Mouse (Mus musculus) gastrocnemius, postnatal 36 days (tissue): ENCODE results near the gene Hmga2. TPM values are rescaled to one million over a fixed set of nuclear protein-coding genes. Genes with fewer than 3 reads are reported as not detected.
"Not testable (repeated sequence)": the region's sequence is repeated elsewhere in the genome, so short reads cannot be mapped to it uniquely, and the experiment has no call there.

Experiments used
- DNase-seq, 2 experiments: peaks; one replicate each; pipeline ENCODE4 v3.0.0; 2022
- intact Hi-C: fragments of 180-260 bp; cut with DNase I; formaldehyde crosslinking; loops from one replicate; pipeline ENCODE4 v1.15.1; 2025
- total RNA-seq, 2 experiments: library from RNA; stranded (reverse); gene quantifications; 2 replicates each; pipeline ENCODE4 v1.2.3; 2021

Gene Hmga2
- total RNA-seq, 2 experiments from 2014 or later = not detected

DNA sequence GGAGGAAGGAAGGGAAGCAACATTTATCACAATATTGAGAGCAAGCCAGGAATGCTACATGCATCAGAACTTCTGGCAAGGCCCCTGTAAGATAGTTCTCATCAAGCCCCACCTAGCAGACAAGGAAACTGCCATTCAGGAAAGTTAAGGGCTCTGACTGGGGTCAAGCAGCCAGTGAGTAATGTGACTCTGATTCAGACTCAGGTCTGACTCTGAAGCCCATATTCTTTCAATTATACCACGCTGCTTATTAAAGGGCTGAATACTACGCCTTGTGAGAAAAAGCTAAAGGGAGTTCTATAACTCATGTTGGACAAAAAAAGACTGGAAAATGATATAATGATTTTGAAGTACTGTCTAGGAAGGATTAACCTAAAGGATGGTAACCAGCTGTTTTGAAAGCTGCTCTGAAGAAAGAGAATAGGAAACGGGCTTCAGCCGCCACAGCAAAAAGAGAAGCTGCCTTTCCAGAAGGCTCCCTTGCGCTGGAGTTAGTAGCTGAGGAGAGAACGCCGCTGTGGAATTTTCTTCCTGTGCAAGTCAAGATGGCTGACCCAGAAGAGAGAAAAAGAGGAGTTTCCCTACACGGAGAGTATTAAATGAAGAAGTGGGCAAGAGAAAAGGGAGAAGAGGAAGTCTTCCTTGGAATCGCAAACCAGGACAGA lies 76.3 kb downstream of the Hmga2 start:
- DNase-seq = no peak

DNA sequence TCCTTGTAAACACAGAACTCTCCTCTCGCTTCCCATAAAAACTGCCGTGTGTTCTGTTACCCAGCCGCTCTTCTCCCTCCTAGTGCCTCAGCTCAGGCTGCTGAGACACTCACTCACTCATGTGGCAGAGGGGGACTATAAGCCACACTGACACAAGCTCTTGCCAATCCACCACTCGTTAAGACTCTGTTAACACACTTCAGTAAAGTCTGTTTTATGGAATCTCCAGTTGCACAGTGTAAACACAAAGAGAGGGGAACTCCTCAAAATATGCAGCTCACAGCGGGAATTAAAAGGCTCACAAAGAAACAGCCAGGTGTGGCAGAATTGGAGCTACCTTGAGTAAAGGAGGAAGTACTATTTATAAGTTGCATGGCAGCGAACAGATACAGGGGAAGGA lies 77.5 kb downstream of the Hmga2 start:
- intact Hi-C loops = no loop called here
- no peak for DNase-seq

More for the DNA sequence above, 76.3 kb downstream of the Hmga2 start:
- intact Hi-C loops = no loop called here

- DNase-seq = no peak
- intact Hi-C loops = no loop called here
These were observed 79.0 kb downstream of the Hmga2 start for GRCm38 (mm10) chr10:120397211-120397631.

GRCm38 (mm10) chr10:120395550-120395949 lies 80.7 kb downstream of the Hmga2 start:
- no peak for DNase-seq
- intact Hi-C loops = no loop called here

DNA sequence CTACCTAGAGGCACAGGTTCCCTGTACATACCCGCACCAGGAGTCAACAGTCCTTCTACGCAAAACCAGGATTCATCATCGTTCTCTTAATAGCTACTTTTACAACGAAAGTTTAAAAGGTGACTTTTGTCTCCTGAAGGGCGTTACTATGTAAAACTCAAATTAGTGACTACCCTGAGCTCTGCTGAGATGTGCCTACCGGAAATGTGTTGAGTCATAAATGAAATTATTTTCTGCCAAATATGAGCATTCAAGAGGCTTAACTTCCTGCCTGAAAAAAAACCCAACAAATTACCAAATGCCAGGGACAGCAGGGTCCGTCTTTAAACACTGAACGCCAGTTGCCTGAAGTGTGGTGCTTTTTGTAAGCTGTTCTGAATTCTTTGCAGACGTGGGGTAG lies 81.5 kb downstream of the Hmga2 start:
- intact Hi-C loops = no loop called here
- DNase-seq = no peak

GRCm38 (mm10) chr10:120391971-120392716 lies 84.1 kb downstream of the Hmga2 start:
- DNase-seq = no peak
- intact Hi-C loops = no loop called here

DNA sequence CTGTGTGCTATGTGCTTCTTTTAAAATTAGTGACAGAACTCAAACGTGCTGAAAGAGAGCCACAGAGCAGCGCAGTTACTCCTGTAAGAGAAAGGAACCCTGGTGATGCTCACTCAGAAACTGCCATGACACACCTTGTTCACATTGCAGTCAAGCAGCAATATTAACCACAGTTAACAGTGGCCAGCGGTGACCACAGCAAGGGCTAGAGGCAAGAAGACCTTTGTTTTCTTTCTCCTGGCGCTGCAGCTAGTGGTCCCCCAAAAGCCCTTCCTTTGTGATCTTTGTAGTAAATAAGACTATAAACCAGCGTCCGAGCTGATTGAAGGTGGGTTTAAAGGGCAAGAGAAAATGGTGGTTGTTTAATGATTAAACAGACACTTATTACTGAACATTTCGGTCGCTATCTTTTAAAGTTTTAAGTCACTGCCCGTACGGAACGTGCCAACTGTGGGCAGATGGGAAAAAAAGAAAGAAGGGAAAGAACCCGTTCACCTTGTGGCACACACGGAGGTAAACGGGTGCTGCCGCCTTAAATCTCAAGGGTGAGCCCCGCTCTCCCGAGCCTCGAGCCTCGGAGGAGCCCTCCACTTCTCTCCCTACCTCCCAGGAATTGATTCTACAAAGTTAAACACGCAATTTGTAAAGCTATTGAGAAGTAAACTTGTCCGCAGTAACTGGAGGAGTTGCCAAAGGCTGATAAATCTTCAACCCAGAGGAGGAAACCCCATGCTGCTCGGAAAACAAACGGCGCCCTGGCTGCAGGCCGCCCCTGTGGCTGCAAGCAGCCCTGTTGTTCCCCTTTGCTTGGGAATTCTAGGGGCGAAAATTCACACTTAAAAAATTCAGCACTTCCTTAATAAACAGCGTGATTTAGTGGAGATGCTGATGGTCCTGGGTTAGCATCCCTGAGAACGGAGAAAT lies 85.1 kb downstream of the Hmga2 start:
- intact Hi-C loops = no loop called here
- no peak for DNase-seq

DNA sequence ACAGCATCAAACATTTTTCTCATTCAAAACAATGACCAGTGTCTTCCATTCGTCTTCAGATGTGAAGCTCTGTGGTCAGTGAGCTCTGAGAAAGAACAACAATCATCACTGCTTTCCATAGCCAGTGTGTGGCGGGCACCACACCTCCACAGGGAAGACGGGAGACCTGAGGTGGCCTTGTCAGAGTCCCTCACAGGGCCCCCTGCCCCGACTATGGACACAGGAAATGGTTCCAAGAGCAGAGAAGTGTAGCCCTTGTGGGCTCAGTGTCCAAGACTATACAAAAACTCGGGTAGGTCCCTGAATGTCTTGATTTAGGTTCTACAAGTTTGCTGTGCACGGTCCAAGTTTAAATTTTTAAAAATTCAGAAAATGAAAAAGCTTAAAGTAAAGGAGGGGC lies 86.6 kb downstream of the Hmga2 start:
- intact Hi-C loops = no loop called here

GRCm38 (mm10) chr10:120388966-120389365 lies 87.3 kb downstream of the Hmga2 start:
- intact Hi-C loops = no loop called here
- no peak for DNase-seq

More for the DNA sequence above, 86.6 kb downstream of the Hmga2 start:
- no peak for DNase-seq

- intact Hi-C loops = no loop called here
- no peak for DNase-seq
These were observed 87.8 kb downstream of the Hmga2 start for GRCm38 (mm10) chr10:120388400-120388871.

DNA sequence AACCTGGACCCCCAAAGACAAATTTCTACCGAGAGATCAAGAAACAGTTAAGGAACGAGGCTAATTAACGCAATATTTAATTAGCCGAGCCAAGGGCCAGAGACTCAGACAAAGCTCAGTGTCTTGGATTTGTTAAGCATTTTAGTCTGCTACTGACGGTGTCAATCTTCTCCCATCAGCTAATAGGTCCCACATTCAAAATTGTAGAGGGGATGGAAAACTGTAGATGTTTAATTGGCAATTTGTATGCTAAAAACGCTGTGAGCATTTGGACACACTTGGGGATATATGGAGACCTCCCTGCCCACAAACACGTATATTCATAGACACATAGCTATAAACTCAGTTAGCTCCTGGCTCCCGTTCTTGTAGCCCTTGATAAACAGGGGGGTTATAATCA lies 89.2 kb downstream of the Hmga2 start:
- intact Hi-C loops = no loop called here

GRCm38 (mm10) chr10:120384797-120385600 lies 91.3 kb downstream of the Hmga2 start:
- intact Hi-C loops = no loop called here
- no peak for DNase-seq

More for the DNA sequence above, 89.2 kb downstream of the Hmga2 start:
- no peak for DNase-seq

GRCm38 (mm10) chr10:120384040-120384439 lies 92.2 kb downstream of the Hmga2 start:
- intact Hi-C loops = no loop called here
- no peak for DNase-seq

GRCm38 (mm10) chr10:120377795-120378194 lies 98.5 kb downstream of the Hmga2 start:
- intact Hi-C loops = no loop called here
- DNase-seq = no peak

DNA sequence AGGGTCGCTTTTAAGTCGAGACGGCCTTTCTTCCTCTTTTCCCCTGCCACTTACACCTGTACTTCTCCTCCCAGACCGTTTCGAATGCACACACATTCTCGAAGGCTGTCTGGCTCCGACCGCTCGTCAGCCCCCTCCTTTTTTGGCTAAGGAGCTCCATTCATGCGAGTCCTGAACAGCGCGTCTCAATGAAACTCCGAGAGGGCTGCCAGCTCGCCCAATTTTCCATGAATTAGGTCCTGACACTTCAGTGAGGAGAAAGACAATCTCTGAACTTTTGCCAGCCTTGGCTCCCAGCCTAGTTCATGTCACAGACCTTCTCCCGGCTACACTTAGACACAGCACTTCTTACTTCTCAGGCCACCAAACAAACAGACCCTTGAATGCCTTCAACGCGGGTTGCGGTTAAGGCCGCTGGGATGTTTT lies 98.9 kb downstream of the Hmga2 start:
- intact Hi-C loops = no loop called here
- DNase-seq = peak; percentile 27

DNA sequence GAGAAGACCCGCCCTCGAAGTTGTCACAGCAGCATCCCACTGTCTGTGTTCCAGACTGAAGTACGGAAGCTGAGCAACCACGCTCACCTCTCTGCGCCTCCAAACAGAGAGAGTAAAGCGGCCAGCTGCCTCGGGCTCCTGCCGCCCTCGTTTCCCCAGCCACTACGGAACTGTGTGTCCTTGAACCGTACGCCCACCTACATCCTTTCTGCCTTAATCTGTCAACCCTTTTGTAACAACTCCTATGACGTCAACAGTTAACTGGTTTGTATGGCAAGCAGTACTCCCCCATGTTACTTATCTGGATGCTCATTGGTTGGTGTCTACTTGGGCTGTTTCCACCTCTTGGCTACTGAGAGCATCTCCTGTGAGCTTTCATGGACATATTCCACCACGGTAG lies 100.8 kb downstream of the Hmga2 start:
- intact Hi-C loops = no loop called here
- DNase-seq = no peak

DNA sequence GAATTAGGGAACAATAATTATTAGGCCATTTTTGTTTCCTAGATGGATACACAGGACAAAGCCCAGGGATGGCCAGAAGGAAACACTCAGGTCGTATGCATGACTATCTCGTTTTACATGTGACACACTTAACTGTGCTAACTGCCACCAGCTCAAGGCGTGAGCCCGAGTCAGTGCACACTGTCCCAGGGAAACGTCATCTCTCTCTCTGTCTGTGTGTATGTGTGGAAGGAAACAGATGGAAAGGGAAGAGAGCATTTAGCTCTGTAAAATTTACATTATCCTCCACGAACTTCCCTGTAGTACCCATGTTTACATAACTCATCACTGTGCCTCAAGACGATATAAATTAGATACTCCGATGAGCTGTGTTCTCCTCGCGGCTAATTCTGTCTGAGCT lies 105.1 kb downstream of the Hmga2 start:
- DNase-seq = no peak
- intact Hi-C loops = no loop called here

DNA sequence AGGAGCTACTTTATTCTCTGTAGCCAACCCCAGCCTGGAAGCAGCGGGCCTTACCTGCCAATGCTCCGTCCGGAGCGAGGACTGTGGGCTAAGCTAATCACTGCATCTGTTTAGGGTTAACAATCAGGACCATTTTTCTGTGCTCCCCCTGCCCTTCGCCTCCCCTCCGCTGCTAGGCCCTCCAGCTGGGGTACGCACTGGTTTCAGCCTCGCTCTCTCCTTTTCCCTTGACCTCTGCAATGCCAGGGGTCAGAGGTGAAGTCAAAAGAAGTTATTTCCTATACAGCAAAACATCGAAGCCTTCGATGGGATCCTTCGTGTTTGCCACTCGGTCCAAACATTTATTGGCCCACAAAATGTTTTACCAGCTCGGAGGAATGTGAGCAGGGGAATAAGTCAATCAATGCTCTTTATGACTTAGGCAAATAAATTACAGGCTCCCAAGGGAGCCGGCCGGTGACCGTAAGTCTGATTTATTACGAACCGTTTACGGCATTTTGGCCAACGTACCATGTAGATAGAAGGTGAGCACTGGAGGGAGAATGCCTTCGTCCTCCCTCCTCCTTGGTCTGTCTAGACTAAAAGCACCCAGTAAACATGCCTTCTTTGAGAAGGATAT lies 107.0 kb downstream of the Hmga2 start:
- DNase-seq = no peak
- intact Hi-C loops = no loop called here

DNA sequence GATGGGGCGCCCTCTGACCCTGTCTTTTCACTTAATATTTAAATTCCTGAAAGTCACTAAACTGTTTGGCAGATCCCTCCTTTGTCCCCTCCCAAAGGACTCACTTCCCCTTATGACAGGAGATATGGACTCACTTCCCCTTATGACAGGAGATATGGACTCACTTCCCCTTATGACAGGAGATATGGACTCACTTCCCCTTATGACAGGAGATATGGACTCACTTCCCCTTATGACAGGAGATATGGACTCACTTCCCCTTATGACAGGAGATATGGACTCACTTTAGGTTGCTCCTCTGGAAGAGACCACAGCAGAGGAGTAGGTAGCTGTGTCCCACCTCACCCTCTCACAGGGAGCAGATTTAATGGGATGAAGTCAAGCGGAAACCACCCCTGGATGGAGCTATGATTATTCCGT lies 110.1 kb downstream of the Hmga2 start:
- DNase-seq, intact Hi-C loops: not testable (repeated sequence)
